Mouse (Mus musculus): ENCODE data around the gene Tbc1d2.
"Not testable (repeated sequence)": the region's sequence is repeated elsewhere in the genome, so short reads cannot be mapped to it uniquely, and the experiment has no call there.

DNA sequence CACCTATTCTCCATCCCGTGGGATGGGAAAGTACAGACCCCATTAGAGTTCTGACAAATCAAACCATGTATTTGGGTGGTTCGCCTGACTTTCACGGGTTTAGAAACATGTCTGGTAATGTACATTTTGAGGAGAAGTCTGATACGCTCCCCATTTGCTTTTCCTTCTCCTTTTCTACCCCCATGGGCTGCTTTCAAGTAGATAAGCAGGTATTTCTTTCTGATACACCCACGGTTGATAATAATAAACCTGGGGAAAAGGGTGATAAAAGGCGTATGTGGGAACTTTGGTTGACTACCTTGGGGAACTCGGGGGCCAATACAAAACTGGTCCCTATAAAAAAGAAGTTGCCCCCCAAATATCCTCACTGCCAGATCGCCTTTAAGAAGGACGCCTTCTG is 68.0 kb downstream of the Tbc1d2 start:
- TF ChIP-seq CTCF (IDR thresholded peaks at IDR 0.05; ENCODE audit: low read depth); EP300 (optimal IDR thresholded peaks at IDR 0.05): not testable (repeated sequence)
